In genomic region chr3:50607736-50608135, GRCm38 (mm10) we compare ENCODE assay signal across 21 mouse cellular contexts.
DNase-seq lines count a peak whose midpoint lies in the region; ATAC-seq and TF ChIP-seq lines count a peak whose summit lies in the region.
"Had no signal": no experiment of that assay in that cellular context is flagged by ENCODE, and none has a peak within 500 bp of the region (broad histone marks: within the 10 kb centered on the region; RNA-seq: fewer than 3 reads in every experiment).

No protein-coding gene starts in this region.

- no peak for ATAC-seq in kidney, postnatal 0 days (replicated peaks; ENCODE audit: low FRiP score, low read depth)
- ATAC-seq in lung, postnatal 0 days, result no peak
- peak; percentile 90 for ATAC-seq in megakaryocyte progenitor cell, adult 5-6 weeks (replicated peaks; ENCODE audit: poor library complexity)
- ATAC-seq in erythroid progenitor cell, adult 5-6 weeks (replicated peaks; ENCODE audit: low FRiP score, poor library complexity, severe bottlenecking), result no peak
- ATAC-seq: forebrain, embryonic 16.5 days; inflammation-experienced regulatory T-cells, adult 6 months had no signal

- TF ChIP-seq CTCF in kidney, postnatal 0 days (IDR thresholded peaks at IDR 0.05; ENCODE audit: low read depth), result no peak
- no peak for TF ChIP-seq CTCF in MEL (IDR thresholded peaks at IDR 0.05 in 2 of 3, conservative IDR thresholded peaks at IDR 0.05 in 1 of 3; ENCODE audit: control insufficient read depth in 1 of 3, insufficient read depth in 1 of 3, low read depth in 2 of 3, low read length in 3 of 3, poor library complexity in 1 of 3, severe bottlenecking in 1 of 3)
- no peak for TF ChIP-seq CTCF in lung, postnatal 0 days (IDR thresholded peaks at IDR 0.05)

- no peak overlapping the region for H3K4me3 ChIP-seq in kidney, postnatal 0 days (replicated peaks; ENCODE audit: low read depth, low read length)
- H3K4me3 ChIP-seq in MEL (ENCODE audit: control insufficient read depth in 1 of 2, insufficient read depth in 1 of 2, low read depth in 2 of 2, low read length in 2 of 2), result no peak overlapping the region
- no peak overlapping the region for H3K4me3 ChIP-seq in lung, postnatal 0 days (ENCODE audit: low read depth, low read length)
- H3K4me3 ChIP-seq: embryonic facial prominence, embryonic 12.5 days; erythroblast, embryonic 14.5 days; heart, embryonic 12.5 days; hindbrain, embryonic 13.5 days; limb, embryonic 13.5 days; liver, embryonic 13.5 days; midbrain, embryonic 12.5 days had no signal

- no peaks in the 10 kb centered on the region for H3K27me3 ChIP-seq in kidney, postnatal 0 days (ENCODE audit: insufficient read depth, low read length)
- H3K27me3 ChIP-seq in MEL (ENCODE audit: control insufficient read depth in 1 of 2, insufficient read depth in 2 of 2, low read length in 2 of 2), result no peaks in the 10 kb centered on the region
- H3K27me3 ChIP-seq in lung, postnatal 0 days (replicated peaks; ENCODE audit: insufficient read depth, low read length), result no peaks in the 10 kb centered on the region
- H3K27me3 ChIP-seq: embryonic facial prominence, embryonic 12.5 days; heart, embryonic 12.5 days; hindbrain, embryonic 13.5 days; limb, embryonic 13.5 days; liver, embryonic 13.5 days had no signal

- H3K4me1 ChIP-seq in kidney, postnatal 0 days (replicated peaks; ENCODE audit: insufficient read depth, low read length), result 0 out of 2 replicates have a peak, but pooled peaks cover 4% of the 10 kb centered on the region
- H3K4me1 ChIP-seq in MEL (ENCODE audit: control insufficient read depth in 1 of 2, insufficient read depth in 2 of 2, low read length in 2 of 2), result peaks cover 16 to 20% of the 10 kb centered on the region in 2 experiments
- H3K4me1 ChIP-seq in lung, postnatal 0 days (ENCODE audit: insufficient read depth, low read depth, low read length), result no peaks in the 10 kb centered on the region
- H3K4me1 ChIP-seq: embryonic facial prominence, embryonic 12.5 days; liver, embryonic 13.5 days had no signal

- no peaks in the 10 kb centered on the region for H3K79me2 ChIP-seq in MEL (ENCODE audit: control insufficient read depth, insufficient read depth, low read length, poor library complexity)

- DNase-seq in kidney, postnatal 0 days (ENCODE audit: low spot score), result peak; percentile 11
- no peak for DNase-seq in kidney, adult 11 months
- DNase-seq in MEL (ENCODE audit: low read depth, low spot score), result peak; percentile 54
- DNase-seq in lung, postnatal 0 days (ENCODE audit: low spot score), result peak; percentile 19
- DNase-seq in thymus, postnatal 25 days, result no peak
- DNase-seq: heart, postnatal 14 days; kidney, adult 9 months; liver, embryonic 13.5 days; right cerebral cortex, postnatal 4 days; thymus, postnatal 36 days had no signal

- TF ChIP-seq RAD21 in MEL (IDR thresholded peaks at IDR 0.05; ENCODE audit: low read depth, low read length), result no peak

- no peak for TF ChIP-seq POLR2A in MEL (IDR thresholded peaks at IDR 0.05; ENCODE audit: control insufficient read depth in 1 of 2, insufficient read depth in 1 of 2, low read depth in 1 of 2, low read length in 2 of 2, poor library complexity in 1 of 2)

- no peak for TF ChIP-seq EP300 in MEL (IDR thresholded peaks at IDR 0.05; ENCODE audit: low read depth in 1 of 2, low read length in 2 of 2)
- TF ChIP-seq EP300 in lung, postnatal 0 days (IDR thresholded peaks at IDR 0.05), result no peak

- H3K9me3 ChIP-seq in kidney, postnatal 0 days (replicated peaks; ENCODE audit: low read length), result no peaks in the 10 kb centered on the region
- no peaks in the 10 kb centered on the region for H3K9me3 ChIP-seq in MEL (replicated peaks; ENCODE audit: insufficient read depth, low read length)
- H3K9me3 ChIP-seq in lung, postnatal 0 days (ENCODE audit: low read length), result no peaks in the 10 kb centered on the region
- H3K9me3 ChIP-seq: embryonic facial prominence, embryonic 12.5 days; heart, embryonic 12.5 days; hindbrain, embryonic 13.5 days; limb, embryonic 13.5 days; liver, embryonic 13.5 days; midbrain, embryonic 12.5 days had no signal

- no peak overlapping the region for H3K4me2 ChIP-seq in kidney, postnatal 0 days (ENCODE audit: low read length)
- no peak overlapping the region for H3K4me2 ChIP-seq in lung, postnatal 0 days (replicated peaks; ENCODE audit: low read depth, low read length)
- H3K4me2 ChIP-seq: embryonic facial prominence, embryonic 12.5 days; heart, embryonic 12.5 days; hindbrain, embryonic 13.5 days; limb, embryonic 13.5 days; liver, embryonic 13.5 days; midbrain, embryonic 12.5 days had no signal

- H3K27ac ChIP-seq in kidney, postnatal 0 days, result no peak overlapping the region
- peak overlapping the region; percentile 26; the same call in 1 of the 2 replicates for H3K27ac ChIP-seq in MEL (ENCODE audit: control insufficient read depth, low read depth, low read length)
- no peak overlapping the region for H3K27ac ChIP-seq in lung, postnatal 0 days (ENCODE audit: low read length)
- H3K27ac ChIP-seq: embryonic facial prominence, embryonic 12.5 days; hindbrain, embryonic 13.5 days; limb, embryonic 13.5 days; liver, embryonic 13.5 days; midbrain, embryonic 12.5 days; stomach, postnatal 0 days had no signal

- H3K36me3 ChIP-seq in kidney, postnatal 0 days (ENCODE audit: insufficient read depth, low read length), result no peaks in the 10 kb centered on the region
- H3K36me3 ChIP-seq in MEL (ENCODE audit: control insufficient read depth in 1 of 2, insufficient read depth in 2 of 2, low read length in 2 of 2), result peaks cover 0 to 31% of the 10 kb centered on the region in 2 experiments; a peak in 2 of 4 replicates
- H3K36me3 ChIP-seq in lung, postnatal 0 days (ENCODE audit: insufficient read depth, low read length), result no peaks in the 10 kb centered on the region
- H3K36me3 ChIP-seq: embryonic facial prominence, embryonic 12.5 days; heart, embryonic 12.5 days; hindbrain, embryonic 13.5 days; limb, embryonic 13.5 days; liver, embryonic 13.5 days; midbrain, embryonic 12.5 days had no signal

- WGBS in kidney, postnatal 0 days, result 34% methylated on average over 7 of the region's 7 CpGs
- WGBS in lung, postnatal 0 days, result 36% methylated on average over 7 of the region's 7 CpGs

- no peak overlapping the region for H3K9ac ChIP-seq in kidney, postnatal 0 days (ENCODE audit: low read depth, low read length)
- H3K9ac ChIP-seq in MEL (ENCODE audit: control insufficient read depth, low read depth, low read length, poor library complexity, severe bottlenecking), result no peak overlapping the region
- no peak overlapping the region for H3K9ac ChIP-seq in lung, postnatal 0 days (replicated peaks; ENCODE audit: low read depth)
- H3K9ac ChIP-seq: embryonic facial prominence, embryonic 12.5 days; heart, embryonic 12.5 days; hindbrain, embryonic 13.5 days; limb, embryonic 13.5 days; liver, embryonic 13.5 days; midbrain, embryonic 12.5 days had no signal

TF ChIP-seq in MEL, 35 proteins besides CTCF, POLR2A, EP300 and RAD21:
- TF ChIP-seq POLR2AphosphoS5 (IDR thresholded peaks at IDR 0.05; ENCODE audit: borderline replicate concordance, low read depth, low read length) (no peak), MXI1 (IDR thresholded peaks at IDR 0.05; ENCODE audit: low read depth, low read length) (no peak), GABPA (IDR thresholded peaks at IDR 0.05; ENCODE audit: low read depth, low read length) (no peak), MAZ (IDR thresholded peaks at IDR 0.05; ENCODE audit: low read depth, low read length) (no peak), USF2 (IDR thresholded peaks at IDR 0.05; ENCODE audit: borderline replicate concordance in 1 of 2, insufficient read depth in 1 of 2, low read depth in 1 of 2, low read length in 2 of 2) (no peak), TCF12 (IDR thresholded peaks at IDR 0.05; ENCODE audit: low read depth, low read length) (no peak), ZKSCAN1 (IDR thresholded peaks at IDR 0.05; ENCODE audit: low read depth, low read length) (no peak), ZMIZ1 (IDR thresholded peaks at IDR 0.05; ENCODE audit: low read depth, low read length) (no peak), UBTF (IDR thresholded peaks at IDR 0.05; ENCODE audit: borderline replicate concordance, insufficient read depth, low read depth, low read length) (no peak), ZNF384 (IDR thresholded peaks at IDR 0.05; ENCODE audit: low read depth, low read length) (no peak), BHLHE40 (IDR thresholded peaks at IDR 0.05; ENCODE audit: borderline replicate concordance, low read depth, low read length) (no peak), GATA1 (IDR thresholded peaks at IDR 0.05; ENCODE audit: low read depth, low read length) (no peak), CHD1 (IDR thresholded peaks at IDR 0.05; ENCODE audit: low read depth, low read length) (no peak), TBP (IDR thresholded peaks at IDR 0.05; ENCODE audit: low read depth, low read length) (no peak), SMC3 (IDR thresholded peaks at IDR 0.05; ENCODE audit: low read depth, low read length) (no peak), NELFE (IDR thresholded peaks at IDR 0.05; ENCODE audit: low read depth, low read length) (no peak)

Comparison
In these comparisons a context has a peak if more than half of its experiments do, and no peak if none do; other contexts are left out.
1. DNase-seq: peak in kidney, postnatal 0 days (single experiment), MEL (single experiment) and lung, postnatal 0 days (single experiment); none in kidney, adult 11 months (single experiment) and thymus, postnatal 25 days (single experiment).